In the genomic region with DNA sequence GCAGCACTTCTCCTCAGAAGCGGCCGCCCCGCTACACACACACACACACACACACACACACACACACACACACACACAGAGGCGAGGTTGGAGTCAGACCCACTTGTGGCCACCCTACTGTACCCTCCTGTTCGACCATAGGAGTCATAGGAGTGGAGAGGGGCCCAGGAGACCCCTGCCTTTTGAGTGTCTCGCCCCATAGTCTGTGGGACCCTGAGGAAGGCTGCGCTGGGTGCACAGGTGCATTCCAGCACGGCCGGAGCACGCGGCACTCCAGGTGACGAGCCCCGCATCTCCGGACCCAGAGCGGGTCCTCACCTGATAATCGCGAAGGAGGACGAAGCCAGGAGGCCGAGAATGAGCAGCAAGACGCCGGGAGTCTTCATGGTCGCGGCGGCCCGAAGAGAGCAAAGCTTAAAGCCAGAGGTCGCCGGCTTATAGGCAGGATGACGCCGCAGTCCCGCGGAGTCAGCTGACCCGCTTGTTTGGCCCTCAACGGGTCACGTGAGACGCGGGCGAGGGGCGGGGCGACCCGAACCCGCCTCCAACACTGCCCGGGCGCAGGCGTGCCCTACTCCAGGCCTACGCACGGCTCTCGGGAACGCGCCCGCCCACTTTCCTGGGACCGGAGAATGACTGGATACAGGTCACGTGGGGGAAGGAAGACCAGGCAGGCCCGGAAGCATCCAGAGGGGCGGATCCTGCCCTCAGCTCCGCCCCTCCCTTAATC, we compare ENCODE assay signal across 8 mouse cellular contexts. TPM values are rescaled to one million over a fixed set of nuclear protein-coding genes. Genes with fewer than 3 reads are reported as not detected.
DNase-seq lines count a peak whose midpoint lies in the region; ATAC-seq and TF ChIP-seq lines count a peak whose summit lies in the region.

A gene (minus strand): TSS at position 620 of the 730 bp plus-strand sequence.

- TF ChIP-seq POLR2A in cortical plate, adult 2 months (IDR thresholded peaks at IDR 0.05; ENCODE audit: extremely low read depth, insufficient read depth, low read length), result peak; percentile 76

- ATAC-seq in activated CD4-positive, CD25-positive, alpha-beta regulatory T cell, adult 4 months, result peak; percentile 84
- ATAC-seq in megakaryocyte progenitor cell, adult 5-6 weeks (replicated peaks; ENCODE audit: poor library complexity), result peak; percentile 70

- H3K4me1 ChIP-seq in cortical plate, adult 2 months (ENCODE audit: control insufficient read depth, insufficient read depth, low read length), result peaks cover 6% of the 10 kb centered on the region

- peak; percentile 97 for DNase-seq in gastrocnemius, postnatal 10 days
- peak; percentile 93 for DNase-seq in induced T-regulatory cell, adult 2 months (ENCODE audit: low read depth)
- DNase-seq in left cerebral cortex, adult 9 months (ENCODE audit: low spot score in 2 of 2), result peak; percentile 93 to 97
- DNase-seq in right cerebral cortex, postnatal 14 days, result peak; percentile 97
- peak; percentile 98 to 99 for DNase-seq in urinary bladder, postnatal 36 days (ENCODE audit: low spot score in 2 of 2)

- peak within 1 kb of the TSS; percentile 86 for H3K4me3 ChIP-seq in cortical plate, adult 2 months (ENCODE audit: insufficient read depth, low read length)

- TF ChIP-seq CTCF in cortical plate, adult 2 months (IDR thresholded peaks at IDR 0.05; ENCODE audit: extremely low read depth, insufficient read depth, low read length), result no peak

- H3K27ac ChIP-seq in cortical plate, adult 2 months (ENCODE audit: insufficient read depth, low read length), result peak within 1 kb of the TSS; percentile 86

RNA-seq across cellular contexts. Expression of the gene that starts here (rescaled TPM):
- 100 to 1,000 TPM; 287 to 288 TPM for polyA plus RNA-seq in activated CD4-positive, CD25-positive, alpha-beta regulatory T cell, adult 4 months (2017; shearing (Covaris generic))
- polyA plus RNA-seq in cortical plate, adult 2 months (2012; rRNA removed), result 421 and 455 TPM in 2 replicates
- 100 to 1,000 TPM; 249 to 254 TPM for total RNA-seq in gastrocnemius, postnatal 10 days (2021)
- total RNA-seq in megakaryocyte progenitor cell, adult 5-6 weeks (2015), result 115 and 133 TPM in 2 replicates
- 129 and 170 TPM in 2 replicates for total RNA-seq in megakaryocyte progenitor cell, adult 5-6 weeks (2017)

Comparison
In these comparisons a context has a peak if more than half of its experiments do, and no peak if none do; other contexts are left out.
1. Peak in every context shown above with its lines: DNase-seq, ATAC-seq, H3K4me3 ChIP-seq and H3K27ac ChIP-seq.